Mouse (Mus musculus) cerebellum, adult 8-10 months (tissue): Measurements from ENCODE around the gene Cenpm.
A peak's percentile ranks its signal among the peaks of the same experiment; 100 is the strongest.

Experiments used
- DNase-seq: peaks from one replicate; pipeline ENCODE4 v3.0.0; 2022

Gene Cenpm

DNA sequence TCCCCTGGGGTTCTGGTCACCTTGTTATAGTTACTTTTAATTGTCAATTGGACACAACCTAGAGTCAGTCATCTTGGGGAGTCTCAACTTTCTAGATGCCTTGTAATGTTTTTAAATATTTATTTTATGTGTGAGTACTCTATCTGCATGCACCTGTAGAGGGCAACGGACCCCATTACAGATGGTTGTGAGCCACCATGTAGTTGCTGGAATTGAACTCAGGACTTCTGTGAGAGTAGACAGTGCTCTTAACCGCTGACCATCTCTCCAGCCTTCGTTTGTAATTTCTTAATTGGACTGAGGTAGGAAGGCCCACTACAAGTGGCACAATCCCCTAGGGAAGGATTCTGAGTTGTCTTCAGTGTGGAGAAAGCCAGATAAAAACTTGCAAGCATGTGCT is 1.2 kb downstream of the Cenpm start:
- DNase-seq, result no peak

DNA sequence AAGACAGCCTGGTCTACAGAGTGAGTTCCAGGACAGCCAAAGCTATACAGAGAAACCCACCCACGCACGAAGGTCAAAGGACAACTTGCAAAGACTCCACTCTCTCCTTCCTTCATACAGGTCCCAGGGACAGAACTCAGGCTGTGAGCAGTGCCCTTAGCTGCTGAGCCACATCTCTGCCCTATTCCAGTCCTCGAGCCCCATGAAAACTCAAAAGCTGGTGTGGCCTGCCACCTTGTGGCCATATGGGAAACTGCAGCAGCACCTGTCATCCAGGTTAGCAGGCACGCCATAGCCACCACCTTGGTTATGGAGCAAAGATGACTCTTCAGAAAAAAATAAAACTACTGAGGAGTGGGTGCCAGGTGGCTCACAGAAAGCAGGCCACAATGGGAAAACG is 8.0 kb downstream of the Cenpm start:
- DNase-seq, result peak; percentile 95

DNA sequence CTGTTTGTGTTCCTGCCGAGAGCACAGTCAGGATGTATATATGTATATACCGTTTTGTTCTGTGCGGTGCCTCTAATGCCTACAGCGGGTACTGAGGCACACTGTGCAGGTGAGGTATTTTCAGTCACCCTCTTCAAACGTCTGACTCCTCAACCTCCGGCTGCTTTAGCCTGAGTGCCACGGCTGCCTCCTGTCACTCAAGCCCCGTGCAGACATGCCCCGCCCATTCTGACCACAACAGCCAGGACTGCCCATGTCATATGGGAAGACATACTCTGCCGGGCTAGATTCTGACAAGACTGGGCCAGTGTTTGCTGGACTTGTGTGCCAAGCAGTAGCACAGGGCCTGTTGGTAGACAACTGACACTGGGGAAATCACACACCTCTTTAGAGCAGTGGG is 8.9 kb downstream of the Cenpm start:
- no peak for DNase-seq

DNA sequence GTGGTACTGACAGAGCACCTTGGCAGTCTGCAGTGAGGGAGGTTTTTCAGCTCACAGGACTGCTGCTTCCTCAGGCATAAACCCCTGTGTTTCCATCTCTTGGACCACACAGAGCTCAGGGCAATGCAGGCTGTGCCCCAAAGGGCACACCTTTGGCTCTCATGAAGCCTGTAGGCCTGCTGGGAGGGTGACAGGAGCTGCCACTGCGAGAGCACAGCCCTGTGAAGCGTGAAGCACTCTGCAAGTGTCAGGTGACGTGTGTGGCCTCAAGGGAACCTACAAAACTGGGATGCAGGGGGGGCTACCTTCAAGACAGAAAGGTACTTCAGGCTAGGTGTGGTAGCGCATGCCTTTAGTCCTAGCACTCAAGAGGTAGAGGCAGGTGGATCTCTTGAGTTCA is 11.9 kb downstream of the Cenpm start:
- DNase-seq, result no peak

DNA sequence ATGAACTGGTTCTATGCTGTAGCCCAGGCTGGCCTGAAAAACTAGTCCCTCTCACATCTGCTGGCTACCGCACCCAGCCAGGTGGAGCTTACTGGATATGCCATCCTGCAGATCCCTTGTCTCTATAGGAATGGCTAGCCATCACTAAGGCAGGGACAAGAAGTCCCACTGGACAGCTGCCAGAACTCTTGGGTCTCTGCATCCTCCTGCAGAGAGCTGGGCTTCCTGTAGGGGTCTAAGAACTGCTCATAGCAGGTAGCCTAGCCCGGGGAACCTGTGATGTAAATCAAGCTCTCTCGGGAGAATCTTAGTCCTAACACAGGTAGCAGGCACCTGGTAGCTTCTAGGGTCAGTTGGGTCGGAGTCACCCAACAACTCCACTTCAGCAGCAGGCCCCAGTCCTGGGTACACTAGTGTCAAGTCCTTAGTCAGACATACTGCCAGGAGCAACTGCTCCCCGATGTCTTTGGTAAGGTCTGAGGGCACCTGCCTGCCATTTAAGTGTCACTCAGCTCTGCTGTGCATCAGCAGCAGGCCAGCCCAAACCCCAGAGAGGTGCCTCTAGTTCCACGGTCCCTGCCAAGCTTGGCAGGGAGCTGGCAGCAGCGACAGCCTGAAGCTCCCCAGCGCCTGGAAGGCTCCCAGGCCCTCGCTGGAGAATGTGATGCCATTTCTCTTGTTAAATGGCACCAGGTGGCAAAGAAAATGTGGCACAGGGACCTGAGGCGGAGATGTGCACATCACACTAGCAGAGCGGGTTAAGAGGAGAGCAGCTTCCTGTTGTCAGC is 12.8 kb downstream of the Cenpm start:
- peak; percentile 84 for DNase-seq

DNA sequence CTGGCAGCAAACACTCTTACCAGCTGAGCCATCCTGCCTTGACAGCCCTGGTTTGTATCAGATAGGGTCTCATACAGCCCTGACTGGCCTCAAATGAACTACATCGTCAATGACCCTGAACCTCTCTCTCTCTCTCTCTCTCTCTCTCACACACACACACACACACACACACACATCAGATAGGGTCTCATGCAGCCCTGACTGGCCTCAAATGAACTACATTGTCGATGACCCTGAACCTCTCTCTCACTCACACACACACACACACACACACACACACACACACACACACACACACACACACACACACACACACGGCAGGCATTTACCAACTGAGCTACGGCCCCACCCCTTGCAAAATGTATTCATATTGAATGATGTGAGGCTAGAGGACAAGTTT is 13.4 kb downstream of the Cenpm start:
- DNase-seq, result no peak

DNA sequence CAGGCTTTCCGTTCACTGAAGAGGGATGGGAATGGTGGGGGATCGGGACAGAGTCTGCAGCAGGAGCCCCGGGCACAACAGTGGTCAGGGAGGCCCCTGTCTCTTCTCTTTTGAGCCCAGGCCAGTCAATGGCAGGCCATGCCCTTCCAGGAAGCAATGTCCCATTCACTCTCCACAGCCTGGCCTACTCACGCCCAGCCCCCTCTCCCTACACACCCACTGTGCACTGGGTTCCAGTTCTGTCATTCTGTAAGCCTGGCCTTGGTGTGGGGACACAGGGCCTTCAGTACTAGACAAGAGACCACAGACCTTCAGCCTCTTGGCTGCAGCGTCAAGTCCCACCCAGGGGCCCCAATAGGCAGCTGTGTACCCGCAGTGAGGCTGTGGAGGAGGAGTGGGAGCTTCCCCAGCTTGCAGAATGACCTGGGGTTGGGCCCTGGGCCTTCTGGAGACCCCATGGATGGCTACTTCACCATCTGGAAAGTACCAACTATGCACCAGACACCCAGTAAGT is 14.4 kb downstream of the Cenpm start:
- DNase-seq, result no peak

DNA sequence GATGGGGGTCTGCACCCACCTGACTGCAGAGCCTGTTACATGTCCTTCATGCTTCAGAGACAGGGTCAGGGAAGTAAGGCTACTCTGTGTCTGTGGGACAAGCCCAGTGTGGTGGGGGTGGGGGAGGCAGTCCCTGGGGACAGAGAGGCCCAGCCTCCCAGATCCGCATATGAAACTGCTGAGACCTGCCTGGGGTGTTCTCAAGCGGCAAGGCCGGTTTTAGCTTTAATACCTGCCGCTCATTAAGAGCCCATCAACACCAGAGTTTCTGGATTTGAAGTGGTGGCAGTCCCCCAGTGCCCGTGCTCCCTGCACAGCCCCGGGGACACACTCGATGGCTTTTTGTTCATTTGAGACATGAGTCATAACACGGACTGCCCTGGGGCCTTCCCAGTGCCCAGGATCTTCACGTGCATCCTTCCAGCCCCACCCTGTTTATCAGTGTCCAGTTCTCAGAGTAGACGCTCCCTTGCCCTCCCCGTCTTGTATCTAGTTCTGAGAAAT is 15.0 kb downstream of the Cenpm start:
- no peak for DNase-seq

DNA sequence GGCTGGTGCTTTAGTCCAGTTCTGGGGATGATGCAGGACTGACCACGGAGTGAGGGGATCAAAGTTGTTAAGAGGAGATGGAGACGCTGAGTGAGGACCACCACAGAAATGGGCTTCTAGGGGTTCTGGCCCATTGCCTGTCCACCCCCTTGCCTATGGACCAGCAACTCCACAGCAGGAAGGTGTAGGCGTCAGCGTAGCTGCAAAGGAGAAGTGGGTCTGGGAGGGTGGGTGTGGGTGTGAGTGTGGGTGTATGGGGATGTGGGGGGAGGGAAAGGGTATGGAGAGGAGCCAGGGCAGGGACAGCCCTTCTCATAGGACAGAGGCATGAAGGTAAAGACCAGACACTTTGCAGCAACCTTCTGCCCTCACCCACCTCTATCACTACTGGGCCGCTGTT is 18.8 kb downstream of the Cenpm start:
- peak; percentile 13 for DNase-seq

DNA sequence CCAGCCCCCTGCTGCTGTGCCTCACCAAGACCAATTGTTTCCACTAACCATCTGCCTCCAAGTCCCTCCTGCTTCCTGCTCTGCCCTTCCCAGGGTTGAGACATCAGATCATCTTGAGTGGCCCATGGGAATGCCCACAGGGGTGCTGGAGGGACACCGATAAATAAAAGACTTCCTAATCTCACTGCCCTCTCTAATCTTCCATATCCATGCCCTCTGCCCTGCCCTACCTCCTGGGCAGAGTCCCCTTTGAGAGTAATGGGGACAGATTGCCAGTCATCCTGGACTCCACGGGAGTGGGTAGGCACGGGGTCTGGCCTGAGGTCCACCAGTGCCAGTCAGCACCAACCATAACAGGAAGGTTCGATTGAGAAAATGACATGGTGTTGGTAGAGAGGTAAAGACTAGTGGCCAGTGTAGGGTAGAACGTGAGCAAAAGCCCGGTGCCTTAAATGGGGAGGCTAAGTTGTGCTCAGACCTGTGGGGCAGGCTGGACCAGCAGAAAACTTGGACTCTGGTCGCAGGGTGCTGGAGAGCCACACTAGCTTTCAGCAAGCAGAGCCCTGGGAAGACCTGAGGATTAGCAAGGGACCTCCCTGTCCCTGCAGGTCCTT is 19.8 kb downstream of the Cenpm start:
- DNase-seq, result no peak

DNA sequence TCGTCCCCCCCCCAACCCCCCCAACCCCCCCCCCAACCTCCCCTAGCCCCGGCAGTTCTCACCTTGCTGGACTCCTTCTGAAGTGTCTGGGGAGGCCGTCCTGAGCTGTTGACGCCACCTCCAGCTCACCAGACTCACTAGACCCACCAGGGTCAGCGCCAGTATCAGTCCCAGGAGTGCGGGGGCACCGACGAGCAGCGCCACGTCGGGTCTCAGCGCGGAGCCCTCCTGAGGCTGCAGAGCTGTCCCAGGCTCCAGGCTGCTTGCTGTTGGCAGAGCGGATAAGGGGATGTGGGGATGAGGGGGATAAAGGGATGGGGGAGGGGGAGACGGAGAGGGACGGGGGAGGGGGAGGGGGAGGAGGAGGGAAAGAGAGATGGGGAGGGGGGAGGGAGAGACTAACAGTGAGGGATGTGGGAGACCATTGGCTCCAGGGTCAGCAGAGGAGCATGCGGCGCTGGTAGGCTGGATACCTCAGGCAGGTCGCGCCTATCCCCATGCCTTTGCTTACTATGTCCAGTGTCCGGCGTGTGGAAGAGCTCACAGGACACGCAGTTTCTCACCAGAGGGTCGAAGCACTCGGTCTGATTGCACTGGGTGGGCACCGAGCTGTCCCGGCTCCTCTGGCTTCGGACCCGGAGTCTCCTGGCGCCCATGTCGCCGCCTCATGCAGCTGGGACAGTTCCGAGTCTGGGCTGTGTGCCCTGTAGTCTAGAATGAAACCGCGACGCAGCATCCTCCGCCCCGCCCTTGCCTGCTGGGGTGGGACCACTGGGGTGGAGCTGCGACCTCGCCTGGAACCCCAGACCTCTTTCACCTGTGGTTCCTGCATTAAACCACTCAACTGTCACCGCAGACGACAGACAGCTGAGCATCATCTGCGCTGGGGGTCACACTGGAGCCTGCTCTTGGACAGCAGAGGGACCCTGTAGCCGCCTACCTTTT is 20.6 kb downstream of the Cenpm start, which contains the start of gene Tnfrsf13c:
Tnfrsf13c (minus strand) TSS at position 713 of the 945 bp plus-strand sequence.
- no peak for DNase-seq

DNA sequence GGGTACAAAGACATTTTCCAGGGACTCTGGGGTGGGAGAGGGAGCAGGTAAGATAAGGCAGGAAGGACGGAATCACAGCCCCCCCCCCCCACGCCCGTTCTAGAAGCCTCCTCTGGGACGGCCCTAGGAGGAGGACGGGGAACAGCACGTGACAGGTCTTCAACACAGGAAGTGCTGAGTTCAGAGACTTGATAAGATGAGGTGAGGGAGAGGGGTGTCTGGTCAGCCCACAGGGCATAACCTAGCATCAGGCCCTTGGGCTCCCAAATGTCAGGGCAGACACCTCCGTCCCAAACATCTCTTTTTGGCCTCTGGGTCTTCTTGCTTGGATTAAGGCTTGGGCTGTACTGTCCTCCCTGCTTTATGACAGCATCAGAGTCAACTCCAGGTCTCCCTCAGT is 21.3 kb downstream of the Cenpm start:
- no peak for DNase-seq

DNA sequence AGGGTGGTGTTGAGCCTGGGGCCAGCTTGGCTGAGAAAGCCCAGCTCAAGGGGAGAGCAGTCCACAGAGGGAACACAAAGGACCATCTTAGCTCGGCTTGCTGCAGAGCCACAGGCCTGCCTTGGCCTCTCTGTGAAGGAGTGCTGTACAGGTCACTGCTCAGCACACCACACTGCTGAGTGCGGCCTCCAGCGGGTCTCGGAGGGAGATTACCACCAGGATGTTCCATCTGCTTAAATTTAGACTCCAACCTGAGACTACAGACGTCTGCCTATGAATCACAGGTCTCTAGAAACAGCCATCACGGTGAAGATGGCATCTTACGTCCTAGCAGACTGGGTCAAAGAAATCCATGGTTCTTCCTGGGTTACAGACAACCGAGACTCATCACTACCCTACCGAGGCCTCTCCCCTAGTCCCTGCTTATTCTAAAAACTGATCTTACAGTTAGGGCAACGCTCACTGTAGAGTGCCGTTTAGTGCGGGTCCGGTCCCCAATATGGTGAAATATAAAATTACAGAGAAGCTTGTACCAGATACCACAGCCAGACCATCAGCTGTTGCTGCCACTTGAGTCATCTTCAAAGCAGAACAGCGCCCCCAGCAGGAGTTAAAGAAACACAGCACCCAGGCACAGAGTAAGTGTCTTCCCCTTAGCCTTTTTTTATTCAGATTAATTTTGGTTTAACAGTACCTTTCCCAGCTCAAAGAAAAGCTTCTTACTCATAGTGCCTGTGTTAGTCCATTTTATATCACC is 23.3 kb downstream of the Cenpm start:
- DNase-seq, result no peak

DNA sequence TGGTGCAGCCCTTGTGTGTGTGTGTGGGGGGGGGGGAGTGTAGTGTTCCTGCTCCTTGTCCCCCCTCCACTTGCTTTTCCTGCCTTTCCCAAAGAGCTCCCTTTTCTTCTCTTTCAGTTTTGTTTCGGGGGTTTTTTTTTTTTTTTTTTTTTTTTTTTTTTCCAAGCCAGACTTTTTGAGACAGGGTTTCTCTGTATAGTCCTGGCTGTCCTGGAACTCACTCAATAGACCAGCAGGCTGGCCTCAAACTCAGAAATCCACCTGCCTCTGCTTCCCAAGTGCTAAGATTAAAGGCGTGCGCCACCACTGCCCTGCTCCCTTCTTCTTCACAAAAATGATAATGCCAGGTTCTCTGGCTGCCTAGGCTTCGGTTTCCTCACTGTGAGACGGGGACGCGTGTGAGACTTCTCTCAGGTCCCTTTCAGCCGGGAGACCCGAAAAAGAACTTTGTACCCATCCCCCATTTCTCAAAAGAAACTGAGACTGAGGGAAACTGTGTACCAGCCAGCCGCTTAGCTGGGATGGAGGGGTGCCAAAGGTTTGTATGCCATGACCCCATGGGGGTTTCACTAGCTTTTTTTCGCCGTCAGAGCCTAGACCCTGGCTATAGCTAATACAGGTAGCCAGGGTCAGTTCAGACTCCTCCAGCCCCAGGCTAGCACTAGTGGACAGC is 24.4 kb downstream of the Cenpm start:
- DNase-seq, result no peak

DNA sequence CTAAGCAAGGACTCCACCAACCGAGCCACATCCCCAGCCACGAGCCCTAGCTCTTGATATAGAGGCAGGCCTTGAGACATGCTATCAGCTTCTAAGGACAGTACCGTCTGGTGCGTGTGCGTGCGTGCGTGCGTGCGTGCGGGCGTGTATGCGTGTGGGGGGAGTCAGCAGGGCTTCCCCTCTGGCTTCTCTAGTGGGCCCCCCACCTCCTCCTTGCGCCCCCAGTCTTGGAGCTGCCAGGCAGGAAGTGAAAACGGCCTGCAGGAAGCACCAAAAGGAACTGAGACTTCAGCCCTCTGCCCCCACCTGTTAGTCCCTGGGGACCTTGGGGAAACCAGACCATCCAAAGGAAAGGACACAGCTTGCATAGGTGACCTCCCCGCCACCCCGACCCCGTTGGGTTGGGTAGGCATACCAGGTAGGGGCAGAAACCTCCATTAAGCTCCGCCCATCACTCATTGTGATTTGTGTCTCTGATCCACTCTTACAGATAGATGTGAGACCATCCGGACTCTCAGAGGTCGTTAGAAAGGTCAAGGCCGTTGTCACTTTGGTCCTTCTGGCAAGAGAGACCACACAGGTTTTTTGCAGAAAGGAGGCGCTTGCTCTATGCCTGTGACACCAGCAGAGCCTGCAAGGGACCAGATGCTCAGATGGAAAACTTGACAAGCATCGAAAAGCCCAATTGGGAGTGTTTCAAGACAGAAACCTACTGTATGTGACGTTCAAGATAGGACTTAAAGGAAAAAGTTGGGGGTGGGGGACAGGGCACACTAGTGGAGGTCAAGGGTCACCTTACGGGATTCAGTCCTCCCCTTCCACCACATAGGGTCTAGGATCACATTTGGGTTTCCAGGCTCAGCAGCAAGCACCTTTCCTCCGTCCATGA is 25.5 kb downstream of the Cenpm start:
- no peak for DNase-seq

DNA sequence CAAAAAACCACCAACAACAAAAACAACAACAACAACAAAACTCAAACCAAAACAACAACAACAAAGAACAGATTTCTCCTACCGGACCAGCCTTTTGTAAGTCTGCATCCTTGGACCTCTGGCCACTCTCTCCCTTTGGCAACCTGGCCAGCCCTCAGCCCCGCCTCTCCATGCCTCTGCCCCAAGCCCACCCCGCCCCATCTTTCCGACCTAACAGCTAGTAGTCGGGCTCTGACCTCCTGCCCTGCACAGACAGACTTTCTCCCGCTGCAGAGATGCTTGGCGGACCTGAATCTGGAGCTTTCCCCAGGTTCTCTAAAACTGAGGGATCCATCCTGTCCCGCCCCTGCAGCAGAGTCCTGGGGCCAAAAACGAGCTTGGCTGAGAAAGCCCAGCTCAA is 26.6 kb downstream of the Cenpm start:
- DNase-seq, result no peak

DNA sequence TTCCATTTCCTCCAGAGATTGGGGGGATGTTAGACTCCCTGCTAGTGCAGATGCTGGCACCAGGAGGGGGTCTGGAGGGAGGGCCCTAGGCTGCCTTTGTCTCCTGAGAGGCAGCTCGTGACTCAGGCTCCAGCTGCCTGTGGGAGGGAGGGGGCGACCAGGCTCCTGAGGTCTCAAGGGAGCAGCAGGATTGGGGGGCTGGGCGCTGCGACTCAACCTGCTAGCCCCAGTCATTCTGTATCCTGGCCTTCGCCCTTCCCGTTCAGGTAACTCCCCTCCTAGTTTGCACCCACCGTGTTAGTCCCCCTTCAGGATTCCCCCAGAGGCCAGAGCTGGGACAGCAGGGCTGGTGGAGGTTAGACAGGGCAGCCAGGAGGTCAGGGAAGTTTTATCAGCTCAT is 27.5 kb downstream of the Cenpm start:
- DNase-seq, result no peak

DNA sequence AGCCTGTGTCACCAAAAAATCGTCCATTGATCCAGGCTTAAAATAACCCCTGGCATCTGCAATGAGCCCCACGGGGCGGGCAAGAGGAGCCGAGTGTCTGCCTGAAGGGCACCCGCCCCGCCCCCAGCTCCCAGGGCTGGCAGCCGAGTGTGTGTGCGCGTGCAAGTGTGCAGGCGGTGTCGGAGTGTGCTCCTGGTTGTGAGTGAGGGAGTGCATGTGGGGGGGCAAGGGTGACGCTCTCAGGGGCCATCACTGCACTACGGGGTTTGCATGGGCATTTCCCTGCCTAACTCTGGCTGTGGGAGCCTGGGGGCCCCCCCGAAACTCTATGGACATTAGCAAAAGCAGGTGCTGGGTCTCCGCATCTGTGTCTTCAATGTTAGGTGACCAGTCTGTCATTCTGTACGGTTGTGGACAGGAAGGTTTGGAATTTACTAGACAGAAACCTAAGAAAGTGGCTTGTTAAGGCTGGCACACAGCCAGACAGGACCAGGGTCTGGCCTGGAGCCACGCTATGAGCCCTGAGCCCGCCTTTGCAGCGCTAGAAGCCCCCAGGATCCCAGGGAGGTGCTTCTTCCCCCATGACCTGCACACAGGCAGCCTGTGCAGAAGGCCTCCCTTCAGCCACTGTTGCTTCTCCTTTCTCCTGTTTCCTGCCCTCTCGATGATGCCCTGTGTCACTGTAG is 28.3 kb downstream of the Cenpm start:
- DNase-seq, result no peak

DNA sequence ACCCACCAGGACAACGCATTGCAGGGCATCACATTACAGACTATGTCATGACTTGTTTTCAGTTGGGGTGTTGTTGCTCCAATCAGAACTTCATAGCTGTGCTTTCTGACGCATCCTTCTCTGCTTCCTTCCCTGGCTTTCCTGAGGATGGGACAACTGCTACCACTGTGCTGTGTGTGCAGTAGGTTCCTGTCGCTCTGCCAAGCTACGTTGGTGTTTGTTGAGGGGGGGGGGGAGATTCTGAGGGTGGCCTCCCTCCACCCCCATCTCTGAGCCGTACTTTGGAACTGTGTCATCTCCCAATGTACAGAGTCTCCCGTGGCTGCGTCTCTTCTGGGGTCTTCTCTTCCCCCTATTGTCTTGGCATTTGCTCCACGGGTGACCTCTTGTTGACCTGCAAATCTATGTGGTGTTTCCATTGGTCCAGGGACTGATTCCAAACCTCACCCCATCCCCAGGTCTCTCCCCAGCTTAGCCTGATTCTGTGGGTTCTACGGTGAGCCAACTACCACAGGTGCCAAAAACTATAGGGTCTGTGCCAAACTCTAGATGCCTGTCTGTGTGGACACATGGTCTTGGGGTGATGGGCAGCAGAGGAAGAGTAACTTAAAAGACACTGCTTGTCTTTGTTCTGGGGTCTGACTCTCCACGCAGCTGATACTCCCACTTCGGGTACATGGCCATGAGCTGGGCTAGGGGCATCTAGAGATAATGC is 29.1 kb downstream of the Cenpm start:
- DNase-seq, result peak; percentile 69
